Mouse (Mus musculus): ENCODE measurements around the gene Clic4. TPM values are rescaled to one million over a fixed set of nuclear protein-coding genes. Genes with fewer than 3 reads are reported as not detected.

Clic4 gene
- polyA plus RNA-seq, 2 experiments from 2014 or later: 7.0 to 8.0 TPM

DNA sequence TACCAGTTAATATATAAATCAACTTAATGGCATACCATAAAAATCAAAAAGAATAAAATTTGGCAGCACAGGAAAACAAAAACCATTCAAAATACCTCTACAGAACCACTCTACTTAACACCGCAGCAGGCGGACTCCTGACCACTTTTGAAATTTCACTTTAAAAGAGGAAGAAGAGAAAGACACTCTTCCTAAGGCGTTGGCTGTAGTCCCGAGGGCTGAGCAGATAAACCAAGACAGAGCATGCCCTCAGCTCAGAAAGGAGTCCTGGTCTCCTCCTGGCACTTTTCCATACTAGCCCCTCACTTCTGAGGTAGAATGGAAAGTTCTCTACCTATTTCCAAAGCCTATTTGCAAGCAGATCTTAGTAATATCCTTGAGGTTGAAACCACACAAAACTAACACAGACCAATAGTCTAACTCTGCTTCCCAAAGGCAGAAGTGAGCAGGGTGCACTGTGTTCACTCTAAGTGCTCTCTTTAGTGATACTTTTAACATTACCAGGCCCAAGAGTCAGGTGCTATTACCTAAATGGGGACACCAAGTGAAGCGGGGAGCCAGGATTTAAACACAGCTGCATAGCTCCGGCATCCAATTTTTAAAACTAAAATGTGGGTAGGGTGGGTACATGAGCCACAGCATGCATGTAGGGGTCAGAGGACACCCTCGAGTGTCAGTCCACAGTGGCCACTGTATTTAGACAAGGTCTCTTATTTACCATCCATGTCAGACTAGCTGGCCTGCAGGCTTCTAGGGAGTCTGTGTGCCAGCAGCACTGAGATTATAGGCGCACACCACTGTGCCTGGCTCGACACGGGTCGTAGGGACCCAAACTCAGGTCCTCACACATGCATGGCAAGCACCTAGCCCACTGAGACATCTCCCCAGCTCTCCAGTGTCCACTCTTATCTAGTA lies 15.8 kb downstream of the Clic4 start:
- no peak for ATAC-seq

DNA sequence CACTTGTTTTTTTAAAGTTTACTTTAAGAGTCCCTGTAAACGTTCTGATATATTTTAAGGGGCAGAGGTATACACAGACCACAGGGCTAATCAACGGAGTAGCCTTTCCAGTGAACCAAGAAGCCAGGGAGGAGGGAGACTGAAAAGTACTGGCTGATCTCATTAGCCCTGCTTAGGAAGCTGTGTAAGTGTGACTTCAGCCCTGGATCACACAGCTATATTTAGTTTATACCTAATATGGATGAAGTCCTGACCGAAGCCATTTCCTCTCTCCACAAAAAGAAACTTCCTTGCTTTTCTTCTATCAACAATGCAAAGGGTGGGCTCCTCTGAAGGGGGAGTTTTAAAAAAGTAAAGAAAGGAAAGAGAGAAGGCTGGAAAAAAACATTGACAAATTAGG lies 17.8 kb downstream of the Clic4 start:
- no peak for ATAC-seq

DNA sequence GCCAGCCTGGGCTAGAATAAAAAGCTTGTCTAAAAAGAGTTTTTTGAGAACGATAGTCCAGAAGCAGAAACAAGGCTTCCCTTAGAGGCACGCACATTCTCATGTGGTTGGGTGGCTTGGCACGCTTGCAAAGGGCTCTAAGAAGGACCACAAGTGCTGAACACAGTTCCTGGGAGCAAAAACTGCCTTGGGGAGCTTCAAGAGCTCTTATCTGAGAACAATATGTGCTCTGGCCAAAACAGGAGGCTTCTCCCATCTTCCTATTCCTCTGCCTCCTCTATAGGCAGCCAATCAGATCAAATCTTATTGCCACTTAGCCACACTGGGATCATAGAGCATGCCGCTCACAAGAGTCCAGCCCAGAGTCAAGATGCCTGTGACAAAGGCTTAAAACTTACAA lies 18.3 kb downstream of the Clic4 start:
- ATAC-seq: no peak

DNA sequence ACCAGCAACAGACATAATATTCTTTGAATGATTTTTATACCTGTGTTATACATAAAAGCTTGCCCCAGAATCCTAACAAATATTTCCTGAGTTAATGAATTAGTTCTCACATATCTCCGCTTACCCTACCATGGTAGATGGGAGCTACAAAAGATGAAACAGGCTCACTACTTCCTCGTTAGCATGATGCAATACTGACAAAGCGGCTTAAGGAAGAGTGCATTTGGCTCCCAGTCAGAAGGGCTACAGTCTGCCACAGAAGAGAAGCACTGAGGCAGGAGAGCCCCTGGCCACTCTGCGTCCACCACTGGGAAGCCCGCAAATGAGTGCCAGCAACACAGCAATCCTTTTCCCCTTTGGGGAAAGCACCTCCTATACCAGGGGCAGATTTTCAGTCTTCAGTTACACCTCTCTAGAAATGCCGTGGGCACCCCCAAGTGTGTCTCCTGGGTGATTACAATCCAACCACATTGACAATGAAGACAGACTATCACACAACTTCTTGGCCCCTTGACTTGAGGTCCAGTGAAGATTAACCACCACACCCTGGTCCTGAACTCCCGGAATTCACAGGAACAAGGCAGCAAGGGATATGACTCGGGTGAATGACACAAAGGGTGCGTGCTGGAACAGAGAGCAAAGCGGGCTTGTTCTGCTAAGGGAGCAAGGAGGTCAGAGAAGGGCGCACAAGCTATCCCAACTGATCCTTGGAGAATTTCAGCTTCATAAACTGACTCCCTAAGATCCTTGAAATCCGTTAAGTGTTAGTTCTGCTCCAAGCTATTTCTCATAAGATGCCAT lies 19.2 kb downstream of the Clic4 start:
- no peak for ATAC-seq

DNA sequence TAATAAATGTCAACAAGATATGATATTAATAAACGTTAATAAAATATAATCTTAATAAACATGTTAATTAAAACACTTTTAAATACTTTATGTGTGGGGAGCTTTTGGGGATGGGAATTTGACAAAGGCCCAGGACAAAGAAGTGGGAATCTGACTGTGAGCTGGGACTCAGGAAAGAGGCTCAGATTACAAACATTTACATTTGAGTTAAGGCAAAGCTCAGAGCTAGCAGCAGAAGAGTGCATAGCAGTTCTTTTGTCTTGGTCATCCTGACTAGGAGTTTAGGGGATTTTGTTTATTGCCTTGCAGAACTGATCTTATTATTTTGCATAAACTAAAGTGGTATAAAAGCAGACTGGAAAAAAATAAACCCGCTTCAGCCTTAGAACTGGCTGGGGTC lies 20.8 kb downstream of the Clic4 start:
- no peak for ATAC-seq

DNA sequence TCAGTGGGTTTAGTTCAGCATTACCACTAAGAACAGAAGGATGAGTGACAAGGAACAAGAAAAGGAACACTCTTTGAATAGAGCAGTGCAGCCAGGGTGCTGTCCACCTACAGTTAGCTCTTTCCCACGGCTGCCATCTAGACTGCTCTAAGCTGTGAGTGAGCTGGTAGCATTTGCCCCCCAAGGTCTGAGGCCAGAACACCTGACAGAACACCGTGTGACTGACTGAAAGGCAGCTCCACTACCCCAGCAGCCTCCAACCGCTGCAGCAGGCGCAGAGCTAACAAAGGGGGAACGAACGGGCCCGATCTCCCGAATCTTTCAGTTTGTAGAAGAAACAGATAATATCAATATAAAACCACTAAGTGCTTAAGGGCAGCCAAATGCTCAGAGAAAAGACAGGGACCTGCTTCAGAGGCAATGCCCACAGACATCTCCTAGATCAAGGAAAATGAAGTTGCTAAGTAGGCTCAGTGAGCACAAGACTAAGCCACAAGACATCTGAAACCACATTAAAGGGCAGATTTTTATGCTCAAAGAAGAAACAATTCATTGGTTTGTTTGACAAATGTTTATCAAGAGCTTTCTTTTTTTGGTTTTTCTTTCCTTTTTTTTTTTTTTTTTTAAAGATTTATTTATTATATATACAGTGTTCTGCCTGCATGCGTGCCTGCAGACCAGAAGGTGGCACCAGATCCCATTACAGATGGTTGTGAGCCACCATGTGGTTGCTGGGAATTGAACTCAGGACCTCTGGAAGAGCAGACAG lies 24.2 kb downstream of the Clic4 start:
- ATAC-seq: peak; percentile 74

DNA sequence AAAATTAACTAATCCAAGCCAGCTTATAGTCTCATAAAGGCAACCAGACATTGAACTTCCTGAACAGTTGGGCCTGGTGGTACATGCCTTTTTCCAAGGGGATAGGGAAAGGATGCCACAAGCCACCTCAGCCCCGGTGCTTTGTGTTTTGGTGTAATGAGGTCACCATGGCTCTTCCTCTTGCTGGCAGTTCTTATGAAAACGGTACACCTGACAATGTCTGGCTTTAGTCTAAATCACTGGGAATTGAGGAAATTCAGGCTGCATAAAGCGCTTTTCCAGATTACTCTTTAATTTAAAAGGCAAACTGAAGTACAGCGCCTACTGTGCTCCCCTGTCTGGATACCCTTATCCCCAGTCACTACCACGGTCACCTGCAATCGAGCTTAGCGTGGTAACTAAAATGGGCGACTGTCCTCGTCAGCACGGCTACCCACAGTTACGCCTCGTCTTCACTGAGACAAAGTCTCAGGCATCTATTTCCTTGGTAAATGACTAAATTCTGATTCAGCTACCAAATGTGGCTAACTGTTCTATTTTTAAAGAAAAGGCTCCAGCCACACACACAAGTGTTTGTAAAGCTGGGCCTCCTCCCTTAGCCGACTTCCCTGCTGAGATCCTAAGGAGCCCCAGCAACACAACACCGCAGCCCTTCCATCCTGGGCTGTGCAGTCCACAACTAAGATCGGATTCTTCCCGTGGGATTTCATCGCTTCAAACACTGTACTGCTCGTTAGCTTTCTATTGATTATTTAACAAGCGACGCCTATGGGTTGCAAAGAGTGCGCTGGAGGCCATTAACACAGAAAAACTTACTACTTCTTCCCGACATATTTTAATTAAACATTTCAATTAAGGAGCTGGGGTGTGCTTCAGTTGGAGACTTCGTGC lies 25.5 kb downstream of the Clic4 start:
- no peak for ATAC-seq

DNA sequence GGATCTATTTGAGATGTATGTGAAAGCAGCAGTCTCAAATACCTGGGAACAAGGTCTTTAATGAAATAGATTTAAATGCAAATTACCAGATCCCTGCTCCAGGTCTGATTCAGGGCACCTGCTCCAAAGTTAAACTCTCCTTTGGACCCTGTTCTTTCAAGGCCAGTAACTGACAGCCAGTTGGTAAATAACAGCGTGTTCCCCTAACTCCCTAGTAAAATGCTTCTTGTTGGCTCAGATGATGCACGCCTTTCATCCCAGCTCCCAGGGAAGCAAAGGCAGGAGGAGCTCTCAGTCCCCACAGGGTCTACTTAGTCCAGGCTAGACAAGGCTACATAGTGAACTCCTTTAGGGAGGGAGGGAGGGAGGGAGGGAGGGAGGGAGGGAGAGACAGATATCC lies 26.2 kb downstream of the Clic4 start:
- ATAC-seq: no peak

DNA sequence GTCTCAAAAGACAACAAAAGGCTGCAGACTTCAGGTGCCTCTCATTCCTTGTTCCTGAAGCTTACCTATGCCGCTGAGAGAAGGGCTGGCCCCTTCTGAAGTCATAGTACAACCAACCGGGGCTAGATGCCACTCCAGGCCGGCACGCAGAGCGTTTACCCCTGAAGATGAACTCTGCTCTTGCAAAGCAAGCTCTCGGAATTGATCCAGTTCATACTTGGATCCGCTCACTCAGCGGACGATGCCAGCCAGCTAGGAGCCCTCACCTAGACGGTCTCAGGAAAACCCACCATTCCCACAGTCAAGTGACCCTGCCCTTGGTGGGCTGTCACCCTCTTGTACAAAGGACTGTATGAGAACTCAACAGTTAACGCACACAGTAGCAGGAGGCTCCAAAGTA lies 26.8 kb downstream of the Clic4 start:
- ATAC-seq: no peak

DNA sequence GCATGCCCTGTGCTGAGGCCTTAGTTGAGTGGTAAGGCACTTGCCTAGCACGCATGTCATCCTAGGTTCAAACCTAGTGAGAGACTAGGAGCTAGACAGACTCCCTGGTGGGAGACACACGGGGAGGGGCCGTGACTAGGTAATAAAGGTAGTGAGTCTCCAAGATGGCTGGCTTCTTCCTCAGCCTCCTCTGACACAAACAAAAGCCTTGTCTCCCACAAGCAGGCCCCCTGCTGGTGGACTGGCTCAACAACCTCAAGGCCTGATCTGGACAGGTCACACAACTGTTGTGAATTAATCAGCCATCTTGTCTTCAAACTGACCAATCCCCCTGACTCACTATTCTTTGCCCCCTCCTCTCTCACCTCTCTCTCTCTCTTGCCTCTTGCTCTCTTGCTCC lies 28.3 kb downstream of the Clic4 start:
- ATAC-seq: no peak

DNA sequence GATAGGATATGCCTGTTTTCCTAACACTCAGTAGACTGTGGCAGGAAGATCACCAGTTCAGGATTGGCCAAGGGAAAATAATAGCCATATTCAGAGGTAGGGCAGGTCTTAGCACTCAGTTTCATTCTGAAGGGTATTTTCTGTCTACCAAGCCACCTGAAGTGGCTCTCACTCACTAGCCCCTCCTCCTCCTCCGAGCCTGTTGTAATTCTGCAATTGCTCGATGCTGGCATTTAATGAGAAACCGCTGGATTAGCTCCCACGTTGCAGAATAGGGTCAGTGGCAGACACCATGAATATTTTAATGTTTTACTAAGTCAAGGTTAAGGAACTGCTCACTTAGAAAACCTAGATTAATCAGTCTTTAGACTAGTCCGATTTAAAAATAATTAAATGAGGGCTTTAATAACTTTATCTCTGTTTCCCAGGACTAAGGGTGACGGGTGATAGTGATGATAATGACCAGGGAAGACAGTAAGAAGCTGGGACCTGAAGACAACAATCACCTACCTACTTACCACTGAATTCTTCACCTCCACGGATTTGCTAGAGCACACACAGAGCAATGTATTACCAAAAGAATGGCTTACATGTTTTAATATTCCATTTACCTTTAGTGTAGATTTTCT lies 29.6 kb downstream of the Clic4 start:
- ATAC-seq: no peak

DNA sequence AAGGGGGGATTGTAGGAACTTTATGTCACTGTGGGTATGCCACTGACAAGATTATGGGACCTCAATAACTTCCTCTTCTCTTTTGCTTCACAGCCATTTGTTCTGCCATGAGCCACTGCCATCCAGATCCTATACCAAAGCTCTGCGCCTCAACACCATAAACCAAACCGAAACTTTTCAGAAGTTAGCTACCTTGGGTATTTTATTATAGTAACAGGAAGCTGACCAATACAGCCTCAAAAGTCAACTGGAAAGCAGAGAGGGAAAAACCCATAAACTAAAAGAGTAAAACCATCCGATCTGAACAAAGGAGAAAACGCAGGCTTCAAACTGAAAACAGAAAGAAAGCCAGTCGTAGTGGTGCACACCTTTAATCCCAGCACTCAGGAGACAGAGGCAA lies 30.2 kb downstream of the Clic4 start:
- ATAC-seq: no peak

DNA sequence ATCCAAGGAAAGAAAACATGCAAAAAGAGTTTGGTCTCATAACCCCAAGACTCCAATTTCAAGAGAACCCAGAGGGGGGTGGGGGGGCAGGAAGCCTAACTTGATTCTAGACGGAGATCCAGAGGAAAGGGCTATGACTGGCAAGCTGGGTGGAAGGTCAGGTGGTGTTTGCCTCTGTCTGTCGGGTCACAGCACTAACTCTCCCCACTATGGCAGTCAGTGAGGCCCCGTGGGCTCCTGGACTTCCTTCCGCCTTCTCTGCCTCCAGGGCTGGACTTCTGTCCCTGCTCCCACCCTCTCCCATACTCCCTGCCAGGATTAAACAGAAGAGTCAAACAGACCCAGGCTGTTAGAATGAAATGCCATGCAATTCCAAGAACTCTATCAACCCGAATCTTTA lies 30.9 kb downstream of the Clic4 start:
- ATAC-seq: no peak

DNA sequence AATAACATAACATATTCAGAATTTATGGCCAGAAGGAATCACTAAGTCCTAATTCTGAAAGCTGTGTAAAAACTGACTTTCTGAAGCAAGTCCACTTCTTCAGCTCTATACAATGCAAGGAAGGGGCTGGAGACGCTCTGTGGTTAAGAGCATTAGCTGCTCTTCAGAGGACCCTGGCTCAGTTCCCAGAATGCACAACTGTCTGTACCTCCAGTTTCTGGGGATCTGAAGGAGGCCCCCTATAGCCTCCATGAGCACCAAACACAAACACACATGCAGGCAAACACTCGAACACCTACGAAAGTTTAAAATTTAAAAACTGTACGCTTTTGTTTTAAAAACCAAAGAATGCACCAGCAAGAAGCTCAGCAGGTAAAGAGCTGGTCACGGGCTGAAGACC lies 31.5 kb downstream of the Clic4 start:
- ATAC-seq: no peak

DNA sequence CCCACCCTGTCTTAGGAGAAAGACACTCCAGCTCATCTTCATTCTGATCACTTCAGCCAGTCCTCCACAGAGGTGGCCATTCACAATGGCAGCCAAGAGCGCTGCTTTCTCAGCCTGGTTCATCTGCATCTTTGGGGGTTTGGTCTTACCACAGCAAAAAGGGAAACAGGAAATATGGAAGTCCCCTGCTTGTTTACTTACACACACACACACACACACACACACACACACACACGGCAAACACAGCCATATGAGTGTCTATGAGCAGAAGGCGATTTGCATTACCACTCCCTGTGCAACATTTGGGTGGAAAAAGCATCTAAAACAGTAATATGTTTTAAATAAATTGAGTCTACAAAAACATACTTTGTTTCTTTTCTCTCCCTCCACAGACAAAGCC lies 32.3 kb downstream of the Clic4 start:
- peak; percentile 62 for ATAC-seq

DNA sequence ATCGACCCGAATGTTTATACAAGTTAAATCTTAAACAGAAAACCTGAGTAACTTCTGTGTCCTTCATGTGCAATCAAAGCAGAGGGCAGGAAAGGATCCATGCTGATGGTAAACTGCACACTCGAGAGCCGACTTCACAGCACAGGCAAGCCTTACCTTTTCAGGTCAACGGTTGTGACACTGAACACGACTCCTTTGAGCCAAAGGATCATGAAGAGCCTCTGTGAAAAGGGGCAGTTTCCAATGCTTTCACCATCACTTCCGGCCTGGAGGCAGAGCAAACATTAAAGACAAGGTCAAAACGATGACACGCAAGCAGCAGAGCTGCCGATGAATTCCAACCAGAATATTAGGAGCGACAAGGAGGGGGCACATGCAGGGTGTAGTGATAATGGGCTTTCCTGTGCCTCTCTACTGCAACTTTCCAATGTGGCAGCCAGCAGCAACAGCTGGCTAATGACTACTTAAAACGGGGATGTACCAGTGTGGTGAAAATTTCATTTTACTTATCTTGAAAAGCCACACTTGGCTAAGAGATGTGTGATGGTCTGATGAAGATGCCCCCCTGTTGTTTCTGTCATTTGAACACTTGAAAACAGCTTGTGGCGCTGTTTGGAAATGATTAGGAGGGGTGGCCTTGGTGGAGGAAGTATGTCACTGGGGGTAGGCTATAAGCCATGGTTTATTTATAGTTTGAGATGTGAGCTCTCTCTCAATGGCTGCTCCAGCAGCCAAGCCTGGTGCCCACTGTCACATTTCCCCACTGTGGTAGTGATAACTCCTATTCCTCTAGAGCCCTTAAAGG lies 33.7 kb downstream of the Clic4 start:
- ATAC-seq: no peak

DNA sequence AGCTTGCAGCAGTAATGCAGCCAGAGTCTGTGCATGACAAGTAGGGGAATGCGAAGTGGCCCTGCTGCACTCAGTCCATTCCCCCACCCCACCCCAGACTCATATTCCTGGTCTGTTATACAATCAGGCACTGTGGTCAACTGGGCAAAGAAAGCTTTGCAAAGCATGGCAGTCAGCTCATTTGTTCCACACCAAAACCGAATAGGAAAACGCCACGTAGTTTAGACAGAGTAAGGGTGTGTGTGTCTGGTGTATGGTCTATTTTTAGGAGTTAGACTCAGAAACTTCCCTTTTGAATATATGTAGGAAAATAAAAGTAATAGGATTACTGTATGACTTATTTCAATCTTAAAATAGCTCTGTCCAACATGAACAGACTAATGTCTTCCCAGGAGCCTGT lies 36.0 kb downstream of the Clic4 start:
- no peak for ATAC-seq

DNA sequence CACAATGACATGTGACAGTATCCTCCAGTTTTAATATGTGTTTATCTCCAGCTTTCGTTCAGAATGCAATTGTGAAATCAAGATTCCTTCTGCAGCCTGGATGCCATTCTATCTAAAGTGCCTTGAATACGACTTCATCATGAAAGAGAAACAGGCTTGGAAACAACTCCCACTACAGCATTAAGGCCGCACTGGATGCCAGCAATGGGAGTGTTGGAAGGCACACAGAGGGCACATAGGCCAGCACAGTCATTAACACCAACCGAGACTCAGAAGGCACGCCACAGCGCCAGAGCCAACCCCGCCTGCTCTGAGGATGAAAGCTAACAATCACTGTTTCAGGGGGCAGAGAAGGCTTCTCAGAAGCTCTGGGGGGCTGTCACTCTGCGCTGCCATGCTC lies 37.1 kb downstream of the Clic4 start:
- no peak for ATAC-seq

DNA sequence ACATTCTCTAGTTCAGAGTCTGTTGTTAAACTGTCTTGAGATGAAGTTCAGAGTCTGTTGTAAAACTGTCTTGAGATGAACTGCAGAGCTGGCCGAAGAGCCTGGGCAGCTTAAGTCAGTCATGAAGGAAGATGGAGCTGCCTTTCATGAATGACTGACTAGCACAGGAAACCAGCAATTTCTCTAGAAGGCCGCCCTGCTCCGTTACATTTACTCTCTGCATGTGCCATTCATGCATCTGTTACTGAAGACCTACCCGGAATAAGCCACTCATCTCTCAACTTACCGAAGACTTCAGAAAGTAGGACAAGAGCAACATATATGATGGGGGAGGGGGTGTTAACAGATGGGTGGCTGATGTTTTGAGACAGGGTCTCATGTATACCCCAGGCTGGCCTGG lies 40.1 kb downstream of the Clic4 start:
- no peak for ATAC-seq

DNA sequence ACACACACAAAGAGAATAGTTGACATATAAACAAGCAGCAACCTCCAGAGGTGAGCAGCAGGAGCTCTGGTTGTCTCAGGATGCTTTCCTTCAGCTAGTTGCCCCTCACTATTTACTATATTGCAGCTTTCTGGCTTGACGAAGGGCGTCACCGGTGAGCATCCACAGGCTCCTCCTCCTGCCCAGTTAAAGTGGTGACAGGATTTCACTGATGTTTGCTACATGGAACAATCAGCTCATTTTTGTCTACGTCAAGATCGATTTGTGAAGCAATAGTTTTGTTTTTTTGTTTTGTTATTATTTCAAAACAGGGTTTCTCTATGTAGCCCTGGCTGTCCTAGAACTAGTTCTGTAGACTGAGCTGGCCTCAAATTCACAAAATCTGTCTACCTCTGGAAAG lies 41.1 kb downstream of the Clic4 start:
- ATAC-seq: no peak

DNA sequence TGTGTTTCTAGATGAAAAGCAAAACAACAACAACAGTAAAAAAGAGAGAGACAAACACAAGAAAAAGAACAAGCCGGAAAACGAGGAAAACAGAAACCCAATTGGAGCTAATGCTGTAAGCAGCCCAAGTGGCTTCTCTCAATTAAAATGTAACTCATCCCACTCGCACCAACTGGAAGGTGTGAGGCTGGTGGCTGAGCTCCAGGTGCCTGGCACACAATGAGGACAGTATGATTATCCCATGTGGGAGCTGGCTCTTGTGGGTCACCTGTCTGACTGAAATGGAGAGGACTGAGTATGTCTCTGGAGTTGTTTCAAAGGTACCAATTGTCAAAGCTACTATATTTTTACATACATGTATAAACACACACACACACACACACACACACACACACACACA lies 41.5 kb downstream of the Clic4 start:
- no peak for ATAC-seq

Data from CD4-positive, CD25-positive, alpha-beta regulatory T cell, adult 4 months (primary cell).